In genomic region chr14:11438611-11439010, GRCm38 (mm10) we compare ENCODE assay signal across 25 mouse cellular contexts.
"Had no signal": no experiment of that assay in that cellular context is flagged by ENCODE, and none has a peak within 500 bp of the region (broad histone marks: within the 10 kb centered on the region; RNA-seq: fewer than 3 reads in every experiment).

No protein-coding gene starts in this region.

- H3K4me1 ChIP-seq: heart, embryonic 10.5 days; heart, embryonic 12.5 days; hindbrain, embryonic 10.5 days; hindbrain, embryonic 12.5 days; kidney, embryonic 15.5 days; limb, embryonic 15.5 days; liver, embryonic 12.5 days had no signal

- H3K36me3 ChIP-seq: heart, embryonic 10.5 days; heart, embryonic 12.5 days; hindbrain, embryonic 10.5 days; hindbrain, embryonic 12.5 days; kidney, embryonic 15.5 days; limb, embryonic 13.5 days; limb, embryonic 15.5 days; liver, embryonic 12.5 days had no signal

- H3K27ac ChIP-seq: heart, embryonic 10.5 days; hindbrain, embryonic 10.5 days; hindbrain, embryonic 12.5 days; hindbrain, embryonic 14.5 days; hindbrain, postnatal 0 days; kidney, embryonic 15.5 days; kidney, postnatal 0 days; limb, embryonic 13.5 days; limb, embryonic 15.5 days; liver, embryonic 12.5 days; liver, embryonic 14.5 days had no signal

- DNase-seq: gastrocnemius, postnatal 10 days; gastrocnemius, postnatal 25 days; heart, adult 18-20 months; heart, postnatal 10 days; heart, postnatal 4 days; kidney, adult 11 months; kidney, adult 2 months; kidney, adult 9 months; kidney, postnatal 14 days; kidney, postnatal 36 days; layer of hippocampus, adult 9-11 months; layer of hippocampus, postnatal 36 days; left cerebral cortex, postnatal 4 days had no signal

- H3K4me3 ChIP-seq: heart, embryonic 10.5 days; heart, embryonic 12.5 days; hindbrain, embryonic 10.5 days; hindbrain, embryonic 12.5 days; kidney, embryonic 15.5 days; limb, embryonic 13.5 days; limb, embryonic 15.5 days; liver, embryonic 12.5 days had no signal

- H3K9me3 ChIP-seq: heart, embryonic 10.5 days; heart, embryonic 12.5 days; hindbrain, embryonic 10.5 days; hindbrain, embryonic 12.5 days; kidney, embryonic 15.5 days; limb, embryonic 13.5 days; limb, embryonic 15.5 days; liver, embryonic 12.5 days had no signal

- H3K9ac ChIP-seq: heart, embryonic 12.5 days; hindbrain, embryonic 12.5 days; hindbrain, embryonic 14.5 days; kidney, embryonic 15.5 days; limb, embryonic 13.5 days; limb, embryonic 15.5 days; liver, embryonic 12.5 days; liver, embryonic 14.5 days had no signal
